Mouse (Mus musculus): ENCODE results near the gene Alkbh5. TPM values are rescaled to one million over a fixed set of nuclear protein-coding genes. Genes with fewer than 3 reads are reported as not detected.
"Not testable (repeated sequence)": the region's sequence is repeated elsewhere in the genome, so short reads cannot be mapped to it uniquely, and the experiment has no call there.

Alkbh5 gene
- polyA plus RNA-seq, 1 experiment from 2014 or later: 24.0 TPM

DNA sequence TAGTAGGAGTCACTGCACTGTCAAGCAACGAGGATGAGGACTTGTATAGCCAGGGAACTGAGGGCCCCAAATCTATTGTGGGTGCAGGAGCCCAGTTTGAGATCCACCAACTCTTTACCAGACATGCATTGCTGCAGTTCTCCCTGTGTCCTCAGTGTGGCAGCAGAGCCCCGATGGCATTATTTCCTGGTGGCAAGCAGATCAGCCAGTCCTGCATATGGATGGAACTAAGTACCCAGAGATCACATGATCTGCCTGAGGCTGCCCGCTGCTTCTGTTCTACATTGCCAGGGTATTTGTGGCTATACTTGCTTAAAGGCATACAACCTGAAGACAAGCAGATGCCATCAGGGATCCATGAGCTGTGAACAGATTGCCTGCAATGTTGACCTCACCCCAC is 23.2 kb downstream of the Alkbh5 start:
- Histone ChIP-seq H3K36me3 (ENCODE audit: control insufficient read depth, insufficient read depth, low read length) (peaks cover 35% of the 10 kb centered on the region), H3K4me1 (ENCODE audit: control insufficient read depth, insufficient read depth, low read length) (no peaks in the 10 kb centered on the region), H3K27me3 (ENCODE audit: control insufficient read depth, insufficient read depth, low read length) (no peaks in the 10 kb centered on the region), H3K4me3 (replicated peaks; ENCODE audit: low read depth, low read length) (no peak overlapping the region), H3K9me3 (ENCODE audit: control insufficient read depth, low read length) (no peaks in the 10 kb centered on the region), H3K27ac (replicated peaks; ENCODE audit: low read depth, low read length) (no peak overlapping the region), H3K9ac (replicated peaks; ENCODE audit: low read length) (no peak overlapping the region), H3K4me2 (ENCODE audit: low read length) (no peak overlapping the region)
- peak; percentile 48; the same call in 1 of the 2 replicates for ATAC-seq (ENCODE audit: low FRiP score, low TSS enrichment)
- WGBS: 7% methylated on average over 3 of the region's 3 CpGs
- DNase-seq: peak; percentile 82

DNA sequence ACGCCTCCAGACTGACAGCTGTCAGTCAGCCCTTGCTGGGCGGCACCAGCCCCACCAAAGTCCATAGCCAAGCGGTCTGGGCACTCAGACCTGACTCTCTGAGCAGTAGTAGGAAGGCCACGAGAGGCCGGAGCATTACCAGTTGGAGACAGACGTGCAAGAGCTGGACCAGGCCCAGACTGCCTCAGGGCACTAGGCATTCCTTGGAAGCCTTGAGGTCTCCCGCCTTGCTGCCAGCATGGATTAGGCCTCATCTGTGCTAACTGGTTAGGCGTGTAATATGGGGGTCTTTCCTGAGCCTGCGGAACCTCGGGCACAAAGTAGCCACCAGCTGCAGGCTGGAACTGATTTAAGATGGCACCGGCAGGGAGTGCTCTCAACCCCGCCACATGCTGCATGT is 37.8 kb downstream of the Alkbh5 start:
- ATAC-seq (ENCODE audit: low FRiP score, low TSS enrichment); H3K4me1 ChIP-seq (ENCODE audit: control insufficient read depth, insufficient read depth, low read length); H3K27ac ChIP-seq (replicated peaks; ENCODE audit: low read depth, low read length); H3K9me3 ChIP-seq (ENCODE audit: control insufficient read depth, low read length); H3K9ac ChIP-seq (replicated peaks; ENCODE audit: low read length); H3K4me2 ChIP-seq (ENCODE audit: low read length); H3K36me3 ChIP-seq (ENCODE audit: control insufficient read depth, insufficient read depth, low read length); H3K27me3 ChIP-seq (ENCODE audit: control insufficient read depth, insufficient read depth, low read length); H3K4me3 ChIP-seq (replicated peaks; ENCODE audit: low read depth, low read length); DNase-seq: not testable (repeated sequence)
- WGBS: 74% methylated on average over 10 of the region's 12 CpGs

Other genes starting within 250 kb of the Alkbh5 start
- 48.5 and 50.9 TPM in 2 replicates for gene Tom1l2, start 183.5 kb upstream of the Alkbh5 start, polyA plus RNA-seq (2014; fragmentation: Nextera tagmentation; extraction: Ambion mirVana)
- gene Drc3, start 183.1 kb upstream of the Alkbh5 start, polyA plus RNA-seq (2014; fragmentation: Nextera tagmentation; extraction: Ambion mirVana): 5.3 and 6.1 TPM in 2 replicates
- gene Gid4, start 119.2 kb upstream of the Alkbh5 start, polyA plus RNA-seq (2014; fragmentation: Nextera tagmentation; extraction: Ambion mirVana): 17.0 and 26.3 TPM in 2 replicates
- gene Atpaf2, start 117.9 kb upstream of the Alkbh5 start, polyA plus RNA-seq (2014; fragmentation: Nextera tagmentation; extraction: Ambion mirVana): 38.8 and 42.5 TPM in 2 replicates
- gene Drg2, start 81.8 kb upstream of the Alkbh5 start, polyA plus RNA-seq (2014; fragmentation: Nextera tagmentation; extraction: Ambion mirVana): 92.2 and 93.0 TPM in 2 replicates
- not detected in 2 replicates for gene Myo15, start 67.0 kb upstream of the Alkbh5 start, polyA plus RNA-seq (2014; fragmentation: Nextera tagmentation; extraction: Ambion mirVana)
- 49.6 and 63.8 TPM in 2 replicates for gene Llgl1, start 163.3 kb downstream of the Alkbh5 start, polyA plus RNA-seq (2014; fragmentation: Nextera tagmentation; extraction: Ambion mirVana)
- gene Flii, start 190.9 kb downstream of the Alkbh5 start, polyA plus RNA-seq (2014; fragmentation: Nextera tagmentation; extraction: Ambion mirVana): 51.5 and 63.8 TPM in 2 replicates
- 20.4 and 22.6 TPM in 2 replicates for gene Mief2, start 192.0 kb downstream of the Alkbh5 start, polyA plus RNA-seq (2014; fragmentation: Nextera tagmentation; extraction: Ambion mirVana)
- 7.4 and 9.3 TPM in 2 replicates for gene Top3a, start 241.0 kb downstream of the Alkbh5 start, polyA plus RNA-seq (2014; fragmentation: Nextera tagmentation; extraction: Ambion mirVana)
- 8.8 and 9.4 TPM in 2 replicates for gene Smcr8, start 241.1 kb downstream of the Alkbh5 start, polyA plus RNA-seq (2014; fragmentation: Nextera tagmentation; extraction: Ambion mirVana)

Data from midbrain, embryonic 14.5 days (tissue).